Mouse (Mus musculus): ENCODE data around the gene Lmod2. TPM values are rescaled to one million over a fixed set of nuclear protein-coding genes. Genes with fewer than 3 reads are reported as not detected.

Lmod2 gene
- polyA plus RNA-seq, 1 experiment from 2014 or later = 0.09 TPM

DNA sequence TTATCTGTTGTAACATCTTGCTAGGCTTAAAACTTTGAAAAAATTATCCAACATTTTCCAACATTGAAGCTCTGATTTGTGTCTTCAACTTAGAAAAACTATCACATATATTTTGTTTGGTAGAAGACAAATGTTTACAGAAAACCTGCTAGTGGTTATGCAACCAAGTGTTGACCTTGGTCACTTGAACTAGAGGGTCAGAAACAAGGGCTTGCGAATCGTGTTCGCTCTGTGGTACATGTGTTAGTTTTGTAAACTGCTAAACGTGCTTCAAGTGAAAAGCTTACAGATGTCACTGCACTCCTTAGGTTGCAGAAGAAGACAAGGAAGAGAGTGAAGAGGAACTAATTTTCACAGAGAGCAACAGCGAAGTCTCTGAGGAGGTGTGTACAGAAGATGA is 5.4 kb downstream of the Lmod2 start:
- no peaks in the 10 kb centered on the region for H3K27me3 ChIP-seq
- DNase-seq (no peak), ATAC-seq (ENCODE audit: low read depth) (no peak)
- H3K9ac ChIP-seq = no peak overlapping the region
- WGBS (ENCODE audit: insufficient replicate concordance) = 60% methylated on average over 5 of the region's 5 CpGs
- no peaks in the 10 kb centered on the region for H3K9me3 ChIP-seq (replicated peaks)
- H3K4me1 ChIP-seq (replicated peaks) = no peaks in the 10 kb centered on the region
- no peaks in the 10 kb centered on the region for H3K36me3 ChIP-seq
- no peak overlapping the region for H3K4me3 ChIP-seq (replicated peaks)
- H3K27ac ChIP-seq = no peak overlapping the region
- no peak overlapping the region for H3K4me2 ChIP-seq

DNA sequence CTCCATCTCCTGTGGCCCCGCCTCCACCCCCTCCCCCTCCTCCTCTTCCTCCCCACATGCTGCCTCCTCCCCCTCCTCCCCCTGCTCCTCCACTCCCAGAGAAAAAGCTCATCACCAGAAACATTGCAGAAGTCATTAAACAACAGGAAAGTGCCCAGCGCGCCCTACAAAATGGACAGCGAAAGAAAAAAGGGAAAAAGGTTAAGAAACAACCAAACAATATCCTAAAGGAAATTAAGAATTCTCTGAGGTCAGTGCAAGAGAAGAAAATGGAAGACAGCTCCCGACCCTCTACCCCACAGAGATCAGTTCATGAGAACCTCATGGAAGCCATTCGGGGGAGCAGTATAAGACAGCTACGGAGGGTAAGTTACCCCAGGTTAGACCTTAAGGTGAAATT is 6.7 kb downstream of the Lmod2 start:
- DNase-seq (no peak), ATAC-seq (ENCODE audit: low read depth) (no peak)
- WGBS (ENCODE audit: insufficient replicate concordance) = 79% methylated on average over 7 of the region's 7 CpGs
- Histone ChIP-seq H3K4me3 (replicated peaks) (no peak overlapping the region), H3K4me2 (no peak overlapping the region), H3K36me3 (no peaks in the 10 kb centered on the region), H3K9me3 (replicated peaks) (no peaks in the 10 kb centered on the region), H3K27ac (no peak overlapping the region), H3K9ac (no peak overlapping the region), H3K4me1 (replicated peaks) (no peaks in the 10 kb centered on the region), H3K27me3 (no peaks in the 10 kb centered on the region)

DNA sequence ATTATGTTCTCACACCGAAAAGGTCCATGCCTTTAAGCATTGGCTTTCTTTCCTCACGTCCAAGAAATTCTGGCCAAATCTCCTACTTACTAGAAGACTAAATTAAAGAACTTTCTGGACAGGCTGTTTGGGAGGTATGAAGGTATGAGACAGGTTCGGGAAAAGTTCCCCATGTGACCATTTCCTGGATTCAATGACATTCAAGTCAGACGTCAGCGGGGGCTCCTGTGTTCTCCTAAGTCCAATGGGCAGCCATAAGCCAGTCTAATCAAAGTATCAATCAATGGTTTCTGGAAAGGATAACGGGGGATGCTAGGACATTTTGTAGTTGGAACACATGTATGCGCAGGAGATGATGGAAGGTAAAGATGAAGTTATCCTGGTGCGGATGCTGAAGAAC is 8.1 kb downstream of the Lmod2 start:
- Histone ChIP-seq H3K27ac (no peak overlapping the region), H3K36me3 (no peaks in the 10 kb centered on the region), H3K4me3 (replicated peaks) (no peak overlapping the region), H3K9me3 (replicated peaks) (no peaks in the 10 kb centered on the region), H3K4me2 (no peak overlapping the region), H3K27me3 (no peaks in the 10 kb centered on the region), H3K9ac (no peak overlapping the region), H3K4me1 (replicated peaks) (no peaks in the 10 kb centered on the region)
- ATAC-seq (ENCODE audit: low read depth) (no peak), DNase-seq (no peak)
- 79% methylated on average over 8 of the region's 8 CpGs for WGBS (ENCODE audit: insufficient replicate concordance)

DNA sequence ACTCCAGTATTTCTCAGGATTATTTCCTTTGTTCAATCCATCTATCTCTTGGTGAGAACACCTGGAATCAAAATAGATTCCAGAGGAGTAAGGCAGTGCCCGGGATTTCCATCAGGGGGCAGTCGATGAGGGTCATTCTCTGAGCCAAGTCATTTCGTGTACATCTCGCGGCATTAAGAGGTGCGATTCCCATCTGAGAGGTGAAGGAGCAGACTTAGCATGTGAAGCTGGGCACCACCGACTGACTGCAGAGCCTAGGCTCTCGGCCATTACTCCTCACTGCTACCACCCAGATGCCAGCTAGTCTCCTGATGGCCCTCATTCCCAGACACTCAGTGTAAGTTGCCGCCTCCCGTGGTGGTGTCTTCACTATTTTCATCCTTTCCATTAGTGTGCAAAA is 8.9 kb downstream of the Lmod2 start:
- Histone ChIP-seq H3K36me3 (no peaks in the 10 kb centered on the region), H3K9me3 (replicated peaks) (no peaks in the 10 kb centered on the region), H3K9ac (no peak overlapping the region), H3K4me3 (replicated peaks) (no peak overlapping the region), H3K27ac (no peak overlapping the region), H3K4me1 (replicated peaks) (no peaks in the 10 kb centered on the region), H3K27me3 (no peaks in the 10 kb centered on the region), H3K4me2 (no peak overlapping the region)
- ATAC-seq (ENCODE audit: low read depth) = no peak
- 69% methylated on average over 10 of the region's 10 CpGs for WGBS (ENCODE audit: insufficient replicate concordance)
- no peak for DNase-seq

DNA sequence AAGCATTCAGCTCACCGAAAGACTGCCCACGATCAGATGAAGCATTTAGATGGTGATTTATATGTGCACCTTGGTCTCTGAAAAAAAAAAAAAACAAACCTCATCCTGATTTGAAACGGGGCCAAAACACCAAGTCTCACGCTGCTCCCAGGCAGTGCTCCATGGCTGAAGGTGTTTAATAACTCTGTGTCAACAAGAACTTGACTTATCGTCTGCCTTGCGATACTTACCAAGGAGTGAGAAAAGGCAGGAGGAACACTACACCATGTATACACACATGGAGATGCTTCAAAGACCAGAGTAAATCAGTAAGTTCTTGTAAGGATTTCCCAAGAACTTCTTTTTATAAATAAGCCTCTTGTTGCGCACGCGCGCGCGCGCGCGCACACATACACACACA is 10.0 kb downstream of the Lmod2 start:
- Histone ChIP-seq H3K4me3 (replicated peaks) (no peak overlapping the region), H3K4me1 (replicated peaks) (no peaks in the 10 kb centered on the region), H3K27me3 (no peaks in the 10 kb centered on the region), H3K9ac (no peak overlapping the region), H3K4me2 (no peak overlapping the region), H3K9me3 (replicated peaks) (no peaks in the 10 kb centered on the region), H3K27ac (no peak overlapping the region), H3K36me3 (0 out of 2 replicates have a peak, but pooled peaks cover 2% of the 10 kb centered on the region)
- no peak for ATAC-seq (ENCODE audit: low read depth)
- 87% methylated on average over 15 of the region's 15 CpGs for WGBS (ENCODE audit: insufficient replicate concordance)
- DNase-seq = no peak

DNA sequence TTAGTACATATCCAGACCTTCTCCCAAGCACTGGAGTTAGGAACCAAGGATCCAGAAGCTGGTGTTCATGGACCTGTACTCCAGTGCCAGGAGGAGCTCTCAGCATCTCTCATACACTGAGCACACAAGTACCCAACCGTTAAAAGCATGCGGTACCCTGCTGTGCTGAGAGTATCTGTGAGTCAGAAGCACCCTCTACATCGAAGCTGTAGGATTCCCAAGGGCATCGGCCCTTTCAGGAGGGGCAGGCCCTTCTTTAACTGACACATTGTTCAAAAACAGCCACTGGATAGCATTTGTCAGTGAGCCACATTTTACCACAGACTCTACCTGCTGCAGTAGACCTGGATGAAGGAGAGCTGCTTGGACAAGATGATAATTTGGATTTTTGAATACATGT is 10.6 kb downstream of the Lmod2 start:
- Histone ChIP-seq H3K9ac (no peak overlapping the region), H3K4me2 (no peak overlapping the region), H3K4me1 (replicated peaks) (no peaks in the 10 kb centered on the region), H3K36me3 (peaks cover 4% of the 10 kb centered on the region; the same call in 1 of the 2 replicates), H3K27me3 (no peaks in the 10 kb centered on the region), H3K27ac (no peak overlapping the region), H3K4me3 (replicated peaks) (no peak overlapping the region), H3K9me3 (replicated peaks) (no peaks in the 10 kb centered on the region)
- no peak for ATAC-seq (ENCODE audit: low read depth)
- WGBS (ENCODE audit: insufficient replicate concordance) = 70% methylated on average over 4 of the region's 4 CpGs
- no peak for DNase-seq

DNA sequence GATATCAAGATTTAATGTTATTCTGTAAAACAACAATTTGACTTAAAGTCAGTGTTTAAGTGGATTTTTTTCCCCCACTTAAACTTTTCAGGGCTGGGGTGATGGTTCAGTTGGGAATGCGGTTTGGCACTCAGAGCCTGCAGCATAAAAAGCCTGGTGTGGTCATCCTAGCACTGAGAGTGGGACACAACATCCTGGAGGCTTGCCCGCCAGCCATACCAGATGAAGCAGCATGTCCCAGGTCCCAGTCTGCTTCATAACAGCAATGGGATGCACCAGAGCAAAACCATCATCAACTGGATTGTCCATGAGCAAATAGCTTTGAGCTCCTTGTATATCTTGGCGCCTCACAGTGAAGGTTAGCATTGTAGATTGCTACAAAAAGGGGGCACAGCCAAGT is 11.1 kb downstream of the Lmod2 start:
- DNase-seq (no peak), ATAC-seq (ENCODE audit: low read depth) (no peak)
- no peak overlapping the region for H3K4me3 ChIP-seq (replicated peaks)
- peaks cover 9% of the 10 kb centered on the region for H3K36me3 ChIP-seq
- no peaks in the 10 kb centered on the region for H3K4me1 ChIP-seq (replicated peaks)
- no peak overlapping the region for H3K9ac ChIP-seq
- no peaks in the 10 kb centered on the region for H3K9me3 ChIP-seq (replicated peaks)
- no peak overlapping the region for H3K27ac ChIP-seq
- 73% methylated on average over 3 of the region's 3 CpGs for WGBS (ENCODE audit: insufficient replicate concordance)
- no peaks in the 10 kb centered on the region for H3K27me3 ChIP-seq
- H3K4me2 ChIP-seq = no peak overlapping the region

DNA sequence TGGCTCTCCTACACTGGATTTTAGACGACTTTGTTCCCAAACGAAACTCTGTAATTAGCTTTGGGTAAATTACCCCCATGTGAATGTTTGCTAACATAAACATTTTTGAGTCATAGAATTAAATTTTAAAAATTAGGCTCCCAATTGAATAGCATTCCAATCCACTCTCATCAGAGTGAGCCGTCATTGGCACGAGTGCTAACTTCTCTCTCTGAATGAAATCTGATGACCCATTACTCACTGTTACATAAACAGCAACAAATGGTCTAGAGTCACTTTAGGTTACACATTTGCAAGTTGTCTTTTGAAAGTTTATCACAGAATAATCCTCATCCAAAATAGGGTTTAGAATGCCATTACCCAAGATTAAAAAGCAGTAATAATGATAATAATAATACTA is 12.0 kb downstream of the Lmod2 start:
- DNase-seq (no peak), ATAC-seq (ENCODE audit: low read depth) (no peak)
- 68% methylated on average over 4 of the region's 4 CpGs for WGBS (ENCODE audit: insufficient replicate concordance)
- no peaks in the 10 kb centered on the region for H3K27me3 ChIP-seq
- no peaks in the 10 kb centered on the region for H3K4me1 ChIP-seq (replicated peaks)
- no peaks in the 10 kb centered on the region for H3K9me3 ChIP-seq (replicated peaks)
- H3K9ac ChIP-seq = no peak overlapping the region
- peaks cover 16% of the 10 kb centered on the region for H3K36me3 ChIP-seq
- H3K4me3 ChIP-seq (replicated peaks) = no peak overlapping the region
- H3K27ac ChIP-seq = no peak overlapping the region
- no peak overlapping the region for H3K4me2 ChIP-seq

DNA sequence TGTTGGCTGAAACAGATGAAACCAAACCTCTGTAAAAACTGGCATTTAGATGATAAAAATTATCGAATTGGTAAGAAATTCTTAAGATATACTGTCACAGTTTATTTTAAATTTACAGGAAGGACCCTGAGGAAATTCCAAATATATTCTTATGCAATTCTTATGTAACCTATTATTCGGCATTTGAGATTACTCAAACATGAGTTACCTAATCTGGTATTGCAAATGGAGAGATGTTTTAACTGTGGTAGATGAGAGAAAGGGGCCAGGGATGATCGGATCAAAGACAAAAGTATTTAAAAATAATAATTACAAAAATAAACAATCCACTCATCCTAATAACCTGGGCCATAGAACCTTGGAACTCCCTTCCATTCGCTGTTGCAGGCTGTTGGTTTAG is 12.8 kb downstream of the Lmod2 start:
- Histone ChIP-seq H3K9ac (no peak overlapping the region), H3K4me3 (replicated peaks) (no peak overlapping the region), H3K9me3 (replicated peaks) (no peaks in the 10 kb centered on the region), H3K4me1 (replicated peaks) (no peaks in the 10 kb centered on the region), H3K36me3 (peaks cover 24% of the 10 kb centered on the region), H3K4me2 (no peak overlapping the region), H3K27ac (no peak overlapping the region), H3K27me3 (no peaks in the 10 kb centered on the region)
- DNase-seq (no peak), ATAC-seq (ENCODE audit: low read depth) (no peak)
- 80% methylated on average over 4 of the region's 4 CpGs for WGBS (ENCODE audit: insufficient replicate concordance)

DNA sequence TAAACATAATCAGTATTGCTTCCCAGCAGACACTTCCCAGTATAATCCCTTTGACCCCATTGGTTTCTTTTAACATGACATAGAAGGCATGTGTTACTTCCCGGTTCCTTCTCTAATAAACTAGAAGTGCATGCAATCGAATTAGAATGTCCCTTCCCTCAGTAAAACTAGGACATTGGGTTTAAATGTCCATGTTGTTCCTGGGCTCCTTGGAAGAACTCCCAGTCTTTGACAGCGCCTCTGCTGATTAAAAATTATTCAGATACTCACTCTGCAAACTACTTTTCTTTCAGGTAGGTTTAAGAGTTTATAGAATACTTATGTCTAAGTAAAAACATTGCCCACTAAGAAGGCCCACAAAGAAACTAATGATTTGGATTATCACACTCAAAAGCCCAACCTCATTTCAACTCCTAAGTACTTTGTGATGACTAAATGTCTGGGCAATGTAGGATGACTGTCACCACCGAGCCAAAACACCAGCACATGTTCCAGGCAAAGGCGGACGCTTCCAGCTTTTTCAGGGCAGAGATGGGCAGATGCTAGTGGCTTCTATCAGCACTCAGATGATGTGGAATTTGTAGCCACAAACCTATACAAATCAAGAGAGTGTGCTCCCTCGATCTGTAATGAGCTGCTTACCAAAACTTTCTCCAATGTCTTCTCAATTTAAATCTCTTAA is 14.7 kb downstream of the Lmod2 start:
- no peak overlapping the region for H3K27ac ChIP-seq
- H3K36me3 ChIP-seq = peaks cover 35% of the 10 kb centered on the region
- no peak overlapping the region for H3K4me2 ChIP-seq
- ATAC-seq (ENCODE audit: low read depth) (no peak), DNase-seq (no peak)
- 75% methylated on average over 7 of the region's 7 CpGs for WGBS (ENCODE audit: insufficient replicate concordance)
- no peaks in the 10 kb centered on the region for H3K27me3 ChIP-seq
- H3K9me3 ChIP-seq (replicated peaks) = no peaks in the 10 kb centered on the region
- H3K4me3 ChIP-seq (replicated peaks) = no peak overlapping the region
- no peak overlapping the region for H3K9ac ChIP-seq
- H3K4me1 ChIP-seq (replicated peaks) = no peaks in the 10 kb centered on the region

DNA sequence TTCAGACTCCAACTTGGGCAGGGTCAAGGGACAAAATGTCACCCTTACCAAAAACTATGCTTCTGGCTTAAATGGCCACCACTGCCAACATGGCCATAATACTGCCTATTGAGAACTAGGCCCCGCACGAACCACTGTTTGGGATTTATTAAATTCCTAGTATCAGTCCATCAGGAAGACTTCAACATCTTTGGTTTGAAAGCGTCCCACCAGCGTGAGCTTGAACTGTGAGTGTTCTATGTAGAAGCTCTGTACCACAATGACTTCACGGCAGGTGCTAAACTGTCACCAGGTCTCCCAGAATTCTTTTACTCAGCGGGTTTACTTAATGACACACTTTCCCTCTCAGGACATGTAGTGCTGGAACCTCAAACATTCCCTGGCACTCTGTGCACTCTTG is 15.8 kb downstream of the Lmod2 start:
- H3K9ac ChIP-seq = no peak overlapping the region
- no peaks in the 10 kb centered on the region for H3K4me1 ChIP-seq (replicated peaks)
- 91% methylated on average over 6 of the region's 6 CpGs for WGBS (ENCODE audit: insufficient replicate concordance)
- no peak overlapping the region for H3K4me2 ChIP-seq
- peaks cover 46% of the 10 kb centered on the region for H3K36me3 ChIP-seq
- no peaks in the 10 kb centered on the region for H3K27me3 ChIP-seq
- no peak overlapping the region for H3K27ac ChIP-seq
- H3K4me3 ChIP-seq (replicated peaks) = no peak overlapping the region
- H3K9me3 ChIP-seq (replicated peaks) = no peaks in the 10 kb centered on the region
- ATAC-seq (ENCODE audit: low read depth) (no peak), DNase-seq (no peak)

DNA sequence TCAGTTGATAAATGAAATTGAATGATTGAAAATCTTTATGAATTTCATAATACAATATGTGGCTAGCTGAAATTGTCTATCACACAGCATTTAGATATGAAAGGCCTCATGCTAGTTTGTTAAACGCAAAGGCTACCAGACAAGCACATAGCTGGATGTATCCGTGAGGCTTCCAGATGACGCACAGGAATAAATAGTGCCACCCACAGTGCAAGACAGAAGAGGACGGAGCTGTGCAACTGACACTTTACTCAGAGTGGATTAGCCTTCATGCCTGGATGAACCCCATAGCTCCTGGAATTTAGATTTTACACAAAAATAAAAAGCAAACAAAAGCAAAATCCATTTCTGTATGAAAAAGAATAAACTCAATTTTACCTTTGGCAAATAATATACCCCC is 16.4 kb downstream of the Lmod2 start:
- Histone ChIP-seq H3K9me3 (replicated peaks) (no peaks in the 10 kb centered on the region), H3K36me3 (peaks cover 46% of the 10 kb centered on the region), H3K27me3 (no peaks in the 10 kb centered on the region), H3K4me3 (replicated peaks) (no peak overlapping the region), H3K9ac (no peak overlapping the region), H3K4me1 (replicated peaks) (no peaks in the 10 kb centered on the region), H3K27ac (no peak overlapping the region), H3K4me2 (no peak overlapping the region)
- 93% methylated on average over 4 of the region's 4 CpGs for WGBS (ENCODE audit: insufficient replicate concordance)
- DNase-seq = no peak
- no peak for ATAC-seq (ENCODE audit: low read depth)
